Mouse (Mus musculus): ENCODE data around the gene Pde4b.

- TF ChIP-seq CTCF (IDR thresholded peaks at IDR 0.05; ENCODE audit: low read depth, low read length) (no peak; the same call in 1 of the 2 replicates), POLR2A (IDR thresholded peaks at IDR 0.05; ENCODE audit: borderline replicate concordance, low read depth, low read length) (no peak)
Observed at GRCm38 (mm10) chr4:102569950-102570765, 482.8 kb downstream of the Pde4b start.

All from bone marrow macrophage, adult 2 months (primary cell).